Mouse (Mus musculus) cerebral cortex, adult 2 months (tissue): ENCODE results near the gene Ren1.

Experiments used
- WGBS: fragments of 180-500 bp; shearing (Covaris S2); methylation state at CpG from one replicate; pipeline ENCODE4 v1.1.7; 2018; 5-methylcytosine and 5-hydroxymethylcytosine counted together

Gene Ren1

DNA sequence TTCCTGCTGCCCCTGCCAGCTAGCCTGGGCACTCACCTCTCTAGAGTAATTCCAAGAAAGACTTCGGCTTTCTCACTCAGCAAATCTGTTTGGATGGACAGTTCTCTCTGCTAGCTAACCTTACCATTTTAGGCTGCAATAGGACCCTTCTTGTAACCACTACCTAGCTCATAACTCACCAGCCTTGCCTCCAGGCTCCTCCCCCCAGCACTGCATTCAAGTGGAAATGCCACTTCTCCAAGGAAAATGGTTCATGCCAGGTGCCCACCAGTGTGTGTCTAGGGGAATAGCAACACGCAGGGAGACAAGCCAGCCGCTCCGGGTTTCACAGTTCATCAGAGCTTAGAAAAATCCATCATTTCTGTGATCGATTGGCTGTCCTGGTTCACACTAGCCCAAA, 27.2 kb downstream of the Ren1 start:
- WGBS = 91% methylated on average over 5 of the region's 5 CpGs

DNA sequence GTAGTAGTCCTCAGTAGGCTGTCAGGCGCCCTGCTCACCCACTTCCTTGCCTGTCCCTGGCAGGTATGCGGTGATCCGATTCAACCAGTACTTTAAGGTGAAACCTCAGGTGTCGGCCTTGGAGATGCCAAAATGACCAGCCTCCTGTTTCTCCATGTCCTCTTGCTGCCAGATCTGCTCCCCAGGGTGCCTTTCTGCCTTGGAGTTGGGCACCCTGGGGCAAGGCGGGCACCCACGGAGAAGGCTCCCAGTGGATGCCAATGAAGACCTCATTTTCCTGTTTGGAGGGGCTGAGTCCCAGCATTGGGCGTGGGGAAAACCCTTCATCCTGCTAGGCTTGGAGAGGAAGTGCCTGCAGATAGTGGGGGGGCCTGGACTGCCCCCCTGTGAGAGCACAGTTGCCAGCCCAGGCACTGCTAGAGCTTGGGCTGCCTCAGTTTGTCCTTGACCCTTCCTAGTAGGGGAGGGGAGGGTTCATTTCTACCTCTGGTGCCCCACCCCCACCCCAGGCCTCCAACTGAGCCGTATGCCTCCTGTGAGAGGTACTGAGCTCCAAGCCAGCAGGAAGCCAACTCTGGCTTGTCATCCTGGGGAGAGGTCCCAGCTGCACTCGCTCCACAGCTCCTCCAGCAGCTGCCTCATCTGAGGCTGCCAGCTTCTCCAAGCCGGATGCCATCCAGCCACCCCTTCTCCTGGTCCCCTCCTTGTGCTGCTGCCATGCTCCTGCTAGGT, 29.1 kb downstream of the Ren1 start:
- WGBS = 73% methylated on average over 10 of the region's 10 CpGs

DNA sequence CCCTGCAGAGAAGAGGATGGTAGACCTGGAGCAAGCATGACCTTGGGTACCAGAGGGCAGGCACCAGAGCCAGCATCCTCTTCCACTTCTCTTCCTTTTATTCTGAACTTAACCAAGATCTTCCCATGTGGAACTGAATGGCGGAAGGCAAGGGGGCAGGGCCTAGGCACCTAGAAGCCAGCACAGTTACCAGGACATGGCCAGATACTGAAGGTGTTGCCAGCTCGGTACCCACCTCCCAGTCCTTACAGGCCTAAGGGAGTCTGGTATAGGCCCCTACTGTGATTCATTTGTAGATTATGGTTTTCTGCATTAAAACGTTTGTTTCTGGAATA, 29.6 kb downstream of the Ren1 start:
- 76% methylated on average over 3 of the region's 3 CpGs for WGBS

DNA sequence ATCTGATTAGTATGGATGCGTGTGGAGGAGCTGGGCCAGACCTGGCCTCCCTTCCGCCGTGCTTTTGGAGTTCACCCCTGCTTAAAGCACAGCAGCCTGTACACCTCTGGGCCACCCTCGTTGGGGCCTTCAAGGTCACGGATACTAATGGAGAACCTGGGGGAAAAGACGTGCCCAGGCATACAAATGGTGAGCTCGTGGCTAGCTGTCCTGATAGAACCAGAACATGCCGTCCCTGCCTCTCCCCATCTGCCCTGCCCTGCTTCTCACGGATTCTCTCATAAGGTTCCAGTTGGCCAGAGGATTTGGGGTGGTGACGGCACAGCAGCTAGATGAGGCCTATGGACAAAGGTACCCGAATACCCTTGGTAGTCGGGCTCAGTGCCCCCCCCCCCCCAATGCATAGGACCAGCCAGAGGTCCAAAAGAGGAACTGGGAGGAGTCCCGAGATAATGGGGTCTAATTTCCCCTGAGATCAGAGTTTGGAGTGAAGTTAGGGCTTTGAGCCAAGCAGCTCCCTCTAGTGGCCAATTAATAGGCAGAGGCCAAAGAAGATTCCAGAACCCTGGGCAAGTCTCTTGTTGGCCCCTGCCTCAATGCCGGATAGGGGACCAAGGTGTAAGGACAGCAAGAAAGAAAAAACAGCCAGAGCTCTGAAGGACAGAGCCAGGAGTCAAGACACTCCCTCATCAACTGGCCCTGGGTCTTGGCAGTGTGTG, 30.2 kb downstream of the Ren1 start:
- 58% methylated on average over 14 of the region's 14 CpGs for WGBS

DNA sequence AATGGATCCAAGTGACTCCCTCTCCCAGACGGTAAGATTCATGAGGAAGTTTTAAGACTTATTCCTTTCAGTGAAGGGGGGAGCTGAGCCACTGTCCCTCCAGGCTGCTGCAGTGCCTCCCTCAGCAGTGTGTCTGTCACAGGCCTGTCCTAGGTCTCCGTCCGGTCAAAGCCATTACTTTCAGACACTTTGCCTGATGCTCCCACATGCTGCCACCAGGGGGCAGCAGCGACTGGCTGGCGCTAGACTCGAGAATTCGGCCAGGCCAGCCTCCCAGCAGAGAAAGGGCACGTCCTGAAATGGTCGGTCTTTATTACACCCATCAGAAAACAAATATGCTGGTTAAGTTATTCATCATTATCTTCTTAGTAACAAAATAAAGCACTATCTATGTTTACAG, 31.7 kb downstream of the Ren1 start:
- WGBS = 10% methylated on average over 9 of the region's 9 CpGs

DNA sequence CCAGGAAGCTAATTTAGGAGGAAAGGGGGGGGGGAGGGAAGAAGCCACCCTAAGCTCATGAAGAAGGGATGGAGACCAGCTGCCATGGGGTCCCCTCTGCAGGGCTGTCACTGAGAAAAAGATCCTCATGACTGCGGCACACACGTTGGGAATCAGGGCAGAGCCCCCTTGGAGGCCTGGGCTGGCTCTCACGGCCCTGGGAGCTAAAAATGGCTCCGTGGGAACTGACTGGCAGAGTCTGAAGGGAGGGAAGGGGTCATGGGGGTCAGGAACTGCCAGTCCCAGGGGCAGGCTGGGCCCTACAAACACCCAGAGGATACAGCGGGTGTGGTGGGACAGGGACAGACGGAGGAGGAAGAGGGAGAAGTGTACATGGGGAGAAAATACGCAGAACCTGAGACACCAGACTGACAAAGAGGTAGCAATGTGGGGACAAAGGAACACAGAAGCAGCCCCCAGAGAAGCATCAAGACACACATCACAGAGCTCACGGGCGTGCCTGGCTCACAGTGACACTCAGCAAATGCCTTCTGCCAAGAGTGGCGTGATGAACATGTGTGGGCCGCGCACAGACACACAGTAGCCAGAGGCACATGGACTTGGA, 32.3 kb downstream of the Ren1 start:
- WGBS = 59% methylated on average over 12 of the region's 12 CpGs

DNA sequence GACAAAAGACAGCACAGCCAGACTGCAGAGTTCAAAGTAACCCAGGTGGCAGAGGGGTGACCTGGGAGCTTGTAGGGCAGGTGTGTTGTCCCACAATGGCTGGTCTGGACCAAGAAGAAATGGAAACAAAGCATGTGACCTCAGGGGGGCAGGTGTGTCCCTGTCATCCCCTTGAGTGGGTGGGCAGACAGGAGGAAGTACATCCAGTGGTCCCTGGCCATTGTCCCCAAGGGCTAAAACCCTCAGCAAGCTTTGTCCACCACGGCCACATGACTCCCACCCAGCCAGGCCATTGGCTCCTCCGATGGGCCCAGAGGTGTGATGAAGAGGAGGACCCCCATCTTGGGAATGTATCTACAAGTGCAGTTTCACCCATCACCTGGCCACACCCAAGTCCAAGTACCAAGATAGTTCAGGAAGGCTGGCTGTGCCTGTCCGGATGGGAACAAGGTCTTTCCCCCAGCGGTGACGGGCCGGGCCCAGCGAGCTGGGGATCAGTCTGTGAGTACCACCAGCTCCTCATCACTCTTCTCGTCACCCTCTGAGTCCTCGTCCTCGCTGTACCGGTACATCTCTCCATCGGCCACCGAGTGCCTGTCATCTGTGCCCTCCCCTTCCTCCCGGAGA, 33.0 kb downstream of the Ren1 start:
- 93% methylated on average over 14 of the region's 14 CpGs for WGBS

DNA sequence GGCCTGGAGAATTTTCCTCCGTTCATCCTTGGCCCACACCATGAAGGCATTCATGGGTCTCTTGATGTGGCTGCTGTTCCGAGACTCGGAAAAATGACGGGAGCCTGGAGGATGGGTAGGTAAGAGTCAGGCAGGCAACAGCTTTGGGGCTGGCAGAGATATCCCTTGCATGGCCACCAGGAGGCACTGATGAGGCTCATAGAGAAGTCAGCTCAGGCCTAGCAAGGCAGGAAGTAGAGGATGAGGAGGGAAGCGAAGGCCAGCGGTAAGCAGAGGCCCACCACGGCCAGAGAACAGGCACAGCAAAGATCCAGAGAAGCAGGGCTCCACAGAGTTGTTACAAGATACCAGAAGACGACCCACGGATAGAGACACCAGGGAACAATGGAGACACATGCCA, 35.2 kb downstream of the Ren1 start:
- 48% methylated on average over 9 of the region's 9 CpGs for WGBS

DNA sequence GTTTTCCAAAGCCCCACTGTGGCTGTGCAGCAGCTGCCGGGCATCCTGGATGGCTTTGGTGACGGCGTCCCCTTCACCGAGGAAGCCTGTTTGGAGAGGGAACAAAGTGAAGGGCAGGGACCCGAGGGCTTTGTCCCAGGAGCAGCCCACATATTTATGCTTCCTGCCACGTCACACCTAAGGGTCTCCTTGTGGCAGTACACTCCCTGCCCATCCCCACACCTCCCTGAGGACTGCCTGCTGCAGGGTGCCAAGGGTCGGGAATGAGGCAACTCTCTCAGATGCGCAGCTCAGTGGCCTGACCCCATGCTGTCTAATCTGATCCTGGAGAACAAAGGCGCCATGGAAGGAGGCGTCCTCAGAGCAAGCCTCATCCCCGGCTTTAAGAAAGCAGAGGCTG, 35.9 kb downstream of the Ren1 start:
- WGBS = 68% methylated on average over 11 of the region's 11 CpGs

DNA sequence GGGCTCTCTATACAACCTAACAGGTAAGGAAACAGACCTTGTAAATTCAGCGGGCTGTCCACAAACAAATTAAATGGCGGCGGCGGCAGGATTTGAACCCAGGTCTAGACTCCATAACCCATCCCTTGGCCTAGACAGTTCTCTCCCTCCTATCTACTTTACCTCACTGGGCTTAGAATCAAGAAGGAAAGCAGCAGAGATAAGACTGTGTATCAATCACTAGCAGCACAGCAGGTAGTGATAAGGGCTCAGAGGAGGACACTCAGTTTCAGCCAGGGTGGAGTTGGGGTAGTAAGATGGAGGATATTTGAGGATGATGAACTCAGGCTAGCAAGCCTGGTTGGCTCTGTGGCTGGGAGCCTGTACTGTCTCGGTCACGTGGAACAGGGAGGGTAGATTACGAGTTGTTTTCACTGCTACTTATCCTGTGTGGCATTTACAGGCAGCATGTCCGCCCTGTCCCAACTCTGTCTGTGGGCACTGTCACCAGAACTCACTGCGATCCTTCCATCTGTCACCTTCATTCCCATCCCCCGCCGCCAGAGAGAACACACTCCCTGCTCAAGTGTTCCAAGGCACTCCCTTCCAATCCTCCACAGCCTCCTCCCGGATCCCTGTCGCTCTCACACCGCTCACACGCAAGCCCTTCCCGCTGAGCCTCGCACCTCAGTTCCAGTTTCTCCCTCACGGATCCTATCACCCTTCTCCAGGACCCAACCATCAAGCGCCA, 37.4 kb downstream of the Ren1 start:
- WGBS = 63% methylated on average over 19 of the region's 19 CpGs

DNA sequence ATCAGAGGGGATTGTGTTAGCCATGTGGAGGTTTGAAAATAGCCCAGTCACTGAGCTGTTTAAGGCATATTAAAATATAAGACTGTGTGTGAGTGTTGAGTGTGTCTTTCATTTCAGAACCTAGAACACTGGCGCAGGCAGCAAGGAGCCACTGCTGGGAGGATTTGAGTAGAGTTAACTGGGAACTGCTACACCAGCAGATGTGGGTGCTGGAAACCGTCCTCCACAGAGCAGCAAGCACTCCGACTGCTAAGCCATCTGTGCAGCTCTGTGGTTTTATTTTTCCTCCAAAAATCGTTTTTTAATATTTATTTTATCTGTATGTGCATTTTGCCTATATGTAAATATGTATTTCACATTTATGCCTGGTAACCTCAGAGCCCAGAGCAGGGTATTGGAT, 44.4 kb downstream of the Ren1 start:
- 44% methylated on average over 4 of the region's 4 CpGs for WGBS

DNA sequence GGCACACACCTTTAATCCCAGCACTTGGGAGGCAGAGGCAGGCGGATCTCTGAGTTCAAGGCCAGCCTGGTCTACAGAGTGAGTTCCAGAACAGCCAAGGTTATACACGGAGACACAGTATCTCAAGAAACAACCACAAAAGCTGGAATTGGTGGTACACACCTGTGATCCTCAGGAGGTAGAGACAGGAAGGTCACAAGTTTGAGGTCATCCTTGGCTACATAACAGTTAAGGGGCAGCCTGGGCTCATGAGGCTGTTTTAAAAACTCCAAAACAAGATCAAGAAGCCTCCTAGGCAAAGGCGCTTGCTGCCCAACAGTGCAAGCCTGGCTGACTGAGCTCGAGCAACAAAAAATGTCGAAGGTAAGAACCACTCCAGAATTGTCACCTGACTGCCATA, 46.4 kb downstream of the Ren1 start:
- 96% methylated on average over 5 of the region's 5 CpGs for WGBS

DNA sequence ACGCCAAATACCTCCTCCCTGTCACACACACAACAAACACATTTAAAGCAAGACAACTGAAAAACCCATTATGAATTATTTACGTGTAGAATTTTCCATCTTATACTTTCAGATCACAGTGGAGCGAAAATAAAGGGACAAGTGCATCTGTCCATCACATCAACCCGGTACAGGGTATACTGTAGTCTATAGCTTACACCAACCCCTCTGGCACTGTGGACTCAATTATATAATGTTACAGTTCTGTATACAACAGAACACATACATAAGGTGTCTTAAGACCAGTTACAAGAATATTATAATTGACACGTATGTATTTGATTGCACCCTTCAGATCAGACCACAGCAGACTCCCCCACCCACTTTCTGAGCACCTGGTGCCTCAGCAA, 46.8 kb downstream of the Ren1 start:
- WGBS = 84% methylated on average over 5 of the region's 5 CpGs

DNA sequence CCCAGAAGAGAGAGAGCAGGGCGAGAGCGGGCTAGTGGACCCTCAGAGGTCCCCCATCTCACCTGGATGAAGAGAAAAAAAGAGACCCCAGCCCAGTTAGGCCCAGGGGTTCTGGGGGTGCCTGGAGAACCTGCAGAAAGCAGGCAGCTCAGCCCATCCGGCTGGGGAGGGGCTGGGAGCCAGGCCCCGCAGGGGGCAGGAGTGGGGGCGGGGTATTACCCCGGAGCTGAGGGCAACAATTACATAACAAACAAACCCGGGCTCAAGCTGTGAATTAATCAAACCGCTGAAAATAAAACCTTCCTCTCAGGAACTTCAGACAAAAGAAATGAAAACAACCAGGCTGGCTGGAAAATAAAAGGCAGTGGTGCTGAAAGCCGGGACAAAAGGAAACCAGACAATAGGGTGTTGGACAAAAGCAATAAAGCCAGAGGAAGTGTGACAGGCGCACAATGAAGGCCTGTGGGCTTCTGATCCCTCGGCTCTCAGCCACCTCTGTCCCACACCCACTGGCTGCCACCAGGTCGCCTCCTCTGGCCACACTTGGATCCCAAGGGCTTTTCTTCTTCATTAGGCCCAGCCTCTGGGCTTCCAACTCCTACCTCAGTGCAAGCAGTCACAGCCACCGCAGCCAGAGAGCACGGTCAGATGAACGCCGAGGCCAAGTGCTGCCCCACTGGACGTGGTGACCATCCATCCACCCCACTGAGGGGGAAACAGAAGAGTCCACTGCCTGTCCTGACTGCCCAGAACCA, 47.4 kb downstream of the Ren1 start:
- WGBS = 42% methylated on average over 17 of the region's 17 CpGs

DNA sequence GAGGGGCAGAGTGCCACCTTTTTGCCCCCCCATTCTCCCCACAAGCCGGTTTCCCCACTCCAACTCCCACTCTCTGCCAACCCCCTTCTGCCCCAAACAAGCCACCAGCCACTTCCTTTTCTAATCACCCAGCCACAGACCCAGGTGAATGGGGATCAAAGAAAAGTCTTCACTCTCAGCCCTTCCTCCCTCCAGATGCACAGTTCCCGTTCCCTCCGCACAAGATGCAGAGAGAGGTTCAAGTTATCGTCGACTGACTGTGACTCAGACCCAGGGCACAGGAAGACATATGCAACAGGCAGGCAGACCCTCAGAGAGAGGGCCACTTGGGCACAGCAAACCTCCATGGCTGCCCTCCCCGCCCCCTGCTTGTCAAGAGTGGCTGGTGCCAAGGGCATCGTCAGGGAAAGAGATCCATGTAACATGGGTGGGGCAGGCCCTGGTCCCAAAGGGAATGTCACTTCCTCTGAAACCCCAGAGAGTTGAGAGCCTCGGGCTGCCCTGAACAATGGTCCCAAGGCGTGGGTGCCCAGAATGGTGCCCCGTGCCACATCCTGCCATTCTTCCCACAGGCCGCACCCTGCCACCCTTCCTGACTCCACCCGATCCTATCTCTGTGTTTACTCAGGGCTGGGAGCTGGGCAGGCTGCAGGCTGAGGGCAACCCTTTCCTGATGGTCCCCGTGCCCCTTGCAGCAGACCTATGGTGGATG, 49.9 kb downstream of the Ren1 start:
- 73% methylated on average over 13 of the region's 13 CpGs for WGBS

DNA sequence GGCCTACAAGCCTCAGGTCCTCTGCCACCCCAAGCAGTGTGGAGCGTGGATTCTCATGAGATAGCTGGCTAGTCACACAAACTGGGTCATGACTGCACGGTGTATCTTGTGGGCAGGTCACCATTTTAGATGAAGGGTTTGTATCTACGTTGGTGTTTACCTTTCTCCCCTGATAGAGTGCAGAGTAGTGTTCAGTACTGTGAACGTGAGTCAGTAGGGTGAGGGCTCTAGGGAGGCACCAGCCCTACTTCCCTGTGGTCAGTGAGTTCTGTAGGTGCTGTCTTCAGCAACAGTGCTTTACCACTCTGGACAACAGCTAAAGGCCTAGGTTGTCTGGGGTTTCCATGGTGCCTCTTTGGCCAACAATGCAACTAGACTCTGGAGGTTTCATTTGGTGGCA, 53.7 kb downstream of the Ren1 start:
- 90% methylated on average over 4 of the region's 4 CpGs for WGBS

DNA sequence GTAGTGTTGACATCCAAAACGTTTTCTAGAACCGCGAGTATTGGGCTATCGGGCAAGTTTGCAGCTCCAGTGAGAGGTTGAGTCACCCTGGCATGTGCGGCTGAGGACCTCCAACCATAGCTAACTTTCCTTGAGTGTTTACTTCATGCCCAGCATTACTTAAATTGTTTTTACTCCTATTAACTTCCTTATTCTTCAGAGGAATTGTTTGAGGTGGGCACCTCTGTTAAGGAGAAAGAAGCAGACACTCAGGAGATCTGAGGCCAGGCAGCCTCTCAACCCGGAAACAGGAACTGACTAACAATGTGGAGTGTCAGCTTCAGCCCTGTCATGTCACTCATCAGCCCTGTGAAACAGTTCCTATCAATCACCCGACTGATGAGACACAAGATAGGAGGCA, 56.3 kb downstream of the Ren1 start:
- WGBS = 80% methylated on average over 7 of the region's 7 CpGs

DNA sequence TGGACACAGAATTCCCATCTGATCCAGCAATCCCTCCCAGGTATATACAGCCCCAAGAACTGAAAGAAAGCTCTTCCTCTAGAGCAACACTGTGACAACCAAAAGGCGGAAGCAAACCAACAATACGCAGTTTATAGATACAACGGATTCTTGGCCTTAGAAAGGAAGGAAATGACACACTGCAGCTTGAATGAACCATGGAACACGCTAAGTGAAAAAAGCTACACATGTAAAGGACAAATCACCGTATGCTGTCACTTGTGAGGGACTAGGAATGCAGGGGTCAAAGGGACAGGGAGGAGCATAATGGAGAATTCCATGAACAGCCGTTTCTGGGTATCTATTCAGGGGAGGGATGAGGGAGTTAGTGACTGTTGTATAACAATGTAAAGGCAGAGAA, 57.1 kb downstream of the Ren1 start:
- WGBS = 81% methylated on average over 6 of the region's 6 CpGs

DNA sequence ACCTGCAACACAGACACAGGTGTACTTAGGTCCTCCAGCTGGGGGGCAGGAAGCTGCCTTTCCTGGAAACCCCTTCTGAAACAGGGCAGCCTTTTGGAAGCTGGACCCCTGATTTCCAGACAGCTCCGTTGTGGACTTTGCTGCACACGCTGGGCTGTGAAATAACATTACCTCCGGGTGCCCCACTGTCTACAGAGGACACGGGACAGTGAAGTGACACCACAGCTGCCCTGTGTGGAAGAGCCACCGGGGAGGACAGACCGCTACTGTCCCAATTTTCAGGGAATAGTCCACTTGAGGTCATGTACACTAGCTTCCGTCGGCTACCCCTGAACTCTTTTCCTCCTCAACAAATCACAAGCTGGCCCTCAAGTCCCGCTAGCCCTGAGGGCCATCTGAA, 58.0 kb downstream of the Ren1 start:
- 80% methylated on average over 9 of the region's 9 CpGs for WGBS

DNA sequence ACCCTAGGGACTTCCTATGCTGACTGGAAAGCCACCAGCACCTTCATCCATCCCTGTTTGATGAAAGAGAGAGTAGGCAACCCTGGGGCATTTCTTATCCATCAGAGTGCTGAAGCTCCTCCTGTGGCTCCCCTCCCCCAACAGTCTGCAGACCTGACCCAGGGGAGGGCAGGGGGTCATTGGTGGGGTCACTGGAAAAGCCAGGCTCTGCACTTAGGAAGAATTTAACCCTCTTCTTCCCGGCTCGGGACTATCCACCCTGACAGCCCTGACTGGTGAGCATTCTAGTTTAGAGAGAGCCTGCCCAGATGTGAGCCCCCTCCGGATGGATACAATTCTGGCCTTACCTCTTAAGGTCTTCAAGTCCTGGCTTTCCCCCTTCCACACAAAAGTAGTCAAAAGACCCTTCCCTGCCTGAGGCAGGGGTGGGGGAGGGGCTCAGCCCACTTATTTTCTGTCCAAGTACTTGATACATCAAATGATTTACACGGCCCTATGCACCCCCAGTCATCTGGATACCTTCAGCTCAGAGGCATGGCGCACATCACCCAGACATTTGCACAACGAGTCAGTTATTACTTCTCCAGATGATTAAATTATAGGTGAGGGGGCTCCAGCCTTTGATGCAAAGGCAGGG, 58.7 kb downstream of the Ren1 start:
- 49% methylated on average over 6 of the region's 6 CpGs for WGBS
